Mouse (Mus musculus) bone marrow, adult 2 months (tissue): ENCODE measurements around the gene Tspan9.

Source experiments
- CTCF ChIP-seq: fragments of 200-500 bp; IDR thresholded peaks from 2 replicates; pipeline ENCODE4 v1.5.1; 2011; ENCODE audit warnings: low read length, control low read depth; ENCODE audit not compliant: control insufficient read depth, insufficient read depth
- POLR2A ChIP-seq: fragments of 200-500 bp; IDR thresholded peaks from 2 replicates; pipeline ENCODE4 v1.6.1; 2011; ENCODE audit warnings: low read depth, mild to moderate bottlenecking, control low read depth, low read length, borderline replicate concordance; ENCODE audit not compliant: control insufficient read depth

DNA sequence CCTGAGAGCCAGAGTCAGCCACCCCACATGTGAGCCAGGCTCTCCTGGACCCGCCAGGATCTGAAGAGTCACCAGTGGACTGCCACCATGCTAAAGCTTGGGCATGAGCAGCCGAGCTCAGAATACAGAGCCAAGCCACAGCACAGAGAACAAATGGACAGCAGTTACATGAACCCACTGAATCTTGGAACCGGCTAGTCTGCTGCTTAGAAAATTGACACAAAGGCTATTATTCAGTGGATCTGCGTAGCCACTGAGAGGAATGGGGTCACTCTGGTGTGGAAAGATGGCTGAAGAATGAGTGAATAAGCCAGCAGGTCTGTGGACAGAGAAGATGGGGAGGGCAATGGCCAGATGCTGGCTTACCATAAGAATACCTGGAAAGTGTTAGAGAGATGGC, 12.7 kb downstream of the Tspan9 start:
- no peak for TF ChIP-seq CTCF
- no peak for TF ChIP-seq POLR2A
